Mouse (Mus musculus): ENCODE measurements around the gene Qprt.

Gene Qprt

GRCm38 (mm10) chr7:127129638-127130037, 7.6 kb upstream of the Qprt start:
- DNase-seq: no peak

- no peak for DNase-seq
Measured at GRCm38 (mm10) chr7:127121061-127121910, 740 bp downstream of the Qprt start.

- no peak for DNase-seq
Measured at GRCm38 (mm10) chr7:127118671-127119445, 3.2 kb downstream of the Qprt start.

- no peak for DNase-seq
Measured at GRCm38 (mm10) chr7:127117948-127118347, 4.1 kb downstream of the Qprt start.

- no peak for DNase-seq
Measured at GRCm38 (mm10) chr7:127116331-127116935, 5.6 kb downstream of the Qprt start.

- no peak for DNase-seq
Measured at GRCm38 (mm10) chr7:127114920-127115319, 7.1 kb downstream of the Qprt start.

- DNase-seq: no peak
Measured at GRCm38 (mm10) chr7:127113614-127114259, 8.3 kb downstream of the Qprt start.

- no peak for DNase-seq
Measured at GRCm38 (mm10) chr7:127112921-127113597, 9.0 kb downstream of the Qprt start.

GRCm38 (mm10) chr7:127112251-127112841, 9.7 kb downstream of the Qprt start:
- no peak for DNase-seq

- no peak for DNase-seq
Measured at GRCm38 (mm10) chr7:127111461-127111860, 10.6 kb downstream of the Qprt start.

GRCm38 (mm10) chr7:127110239-127111007, 11.6 kb downstream of the Qprt start:
- peak; percentile 76 for DNase-seq

GRCm38 (mm10) chr7:127105551-127105950, 16.5 kb downstream of the Qprt start:
- no peak for DNase-seq

GRCm38 (mm10) chr7:127104560-127105332, 17.3 kb downstream of the Qprt start:
- peak; percentile 87 for DNase-seq

GRCm38 (mm10) chr7:127103960-127104359, 18.1 kb downstream of the Qprt start:
- DNase-seq: no peak

- no peak for DNase-seq
Measured at GRCm38 (mm10) chr7:127102148-127102547, 19.9 kb downstream of the Qprt start.

GRCm38 (mm10) chr7:127101451-127102016, 20.5 kb downstream of the Qprt start:
- no peak for DNase-seq

- no peak for DNase-seq
Measured at GRCm38 (mm10) chr7:127099528-127099927, 22.5 kb downstream of the Qprt start.

- no peak for DNase-seq
Measured at GRCm38 (mm10) chr7:127098950-127099349, 23.1 kb downstream of the Qprt start.

GRCm38 (mm10) chr7:127098521-127098920, 23.5 kb downstream of the Qprt start:
- DNase-seq: no peak

GRCm38 (mm10) chr7:127096456-127096855, 25.6 kb downstream of the Qprt start:
- DNase-seq: no peak

Data from cerebellum, adult 11 months (tissue).